Mouse (Mus musculus): ENCODE data around the gene Sp4. TPM values are rescaled to one million over a fixed set of nuclear protein-coding genes. Genes with fewer than 3 reads are reported as not detected.
A peak's percentile ranks its signal among the peaks of the same experiment; 100 is the strongest.

Gene Sp4
- 16.9 and 18.5 TPM in 2 replicates for polyA plus RNA-seq (2014; fragmentation: Nextera tagmentation; extraction: Ambion mirVana)

- peak within 1 kb of the TSS; percentile 64 for H3K4me2 ChIP-seq (ENCODE audit: low read depth, low read length)
- H3K9ac ChIP-seq (replicated peaks; ENCODE audit: low read length), result peak within 1 kb of the TSS; percentile 73
- no peaks in the 10 kb centered on the region for H3K27me3 ChIP-seq (ENCODE audit: control insufficient read depth, insufficient read depth, low read length)
- ATAC-seq (replicated peaks; ENCODE audit: insufficient number of reproducible peaks, low FRiP score, low TSS enrichment, low read depth), result peak; percentile 92
- H3K27ac ChIP-seq (replicated peaks; ENCODE audit: low read depth, low read length), result peak within 1 kb of the TSS; percentile 85
- no peaks in the 10 kb centered on the region for H3K9me3 ChIP-seq (replicated peaks; ENCODE audit: control insufficient read depth, low read length)
- no peaks in the 10 kb centered on the region for H3K36me3 ChIP-seq (replicated peaks; ENCODE audit: control insufficient read depth, insufficient read depth, low read depth, low read length)
- peak within 1 kb of the TSS; percentile 73 for H3K4me3 ChIP-seq (ENCODE audit: low read depth, low read length)
- DNase-seq (ENCODE audit: low spot score), result peak; percentile 95
- H3K4me1 ChIP-seq (ENCODE audit: control insufficient read depth, insufficient read depth, low read length), result peaks cover 5% of the 10 kb centered on the region
- under 1% methylated on average over 29 of the region's 78 CpGs for WGBS
These were observed at the start of gene Sp4 for GRCm38 (mm10) chr12:118301072-118301865. TSS of gene Sp4 (minus strand) at chr12:118301440.

GRCm38 (mm10) chr12:118339107-118339506, 37.9 kb upstream of the Sp4 start:
- Histone ChIP-seq H3K9ac (replicated peaks; ENCODE audit: low read length) (no peak overlapping the region), H3K36me3 (replicated peaks; ENCODE audit: control insufficient read depth, insufficient read depth, low read depth, low read length) (no peaks in the 10 kb centered on the region), H3K4me3 (ENCODE audit: low read depth, low read length) (no peak overlapping the region), H3K27ac (replicated peaks; ENCODE audit: low read depth, low read length) (no peak overlapping the region), H3K4me1 (ENCODE audit: control insufficient read depth, insufficient read depth, low read length) (no peaks in the 10 kb centered on the region), H3K4me2 (ENCODE audit: low read depth, low read length) (no peak overlapping the region), H3K27me3 (ENCODE audit: control insufficient read depth, insufficient read depth, low read length) (no peaks in the 10 kb centered on the region), H3K9me3 (replicated peaks; ENCODE audit: control insufficient read depth, low read length) (no peaks in the 10 kb centered on the region)
- WGBS, result 74% methylated on average over 2 of the region's 2 CpGs
- ATAC-seq (replicated peaks; ENCODE audit: insufficient number of reproducible peaks, low FRiP score, low TSS enrichment, low read depth) (no peak), DNase-seq (ENCODE audit: low spot score) (no peak)

GRCm38 (mm10) chr12:118338243-118338642, 37.0 kb upstream of the Sp4 start:
- Histone ChIP-seq H3K27me3 (ENCODE audit: control insufficient read depth, insufficient read depth, low read length) (no peaks in the 10 kb centered on the region), H3K4me2 (ENCODE audit: low read depth, low read length) (no peak overlapping the region), H3K9ac (replicated peaks; ENCODE audit: low read length) (no peak overlapping the region), H3K27ac (replicated peaks; ENCODE audit: low read depth, low read length) (no peak overlapping the region), H3K9me3 (replicated peaks; ENCODE audit: control insufficient read depth, low read length) (no peaks in the 10 kb centered on the region), H3K4me1 (ENCODE audit: control insufficient read depth, insufficient read depth, low read length) (no peaks in the 10 kb centered on the region), H3K4me3 (ENCODE audit: low read depth, low read length) (no peak overlapping the region), H3K36me3 (replicated peaks; ENCODE audit: control insufficient read depth, insufficient read depth, low read depth, low read length) (no peaks in the 10 kb centered on the region)
- 83% methylated on average over 2 of the region's 2 CpGs for WGBS
- DNase-seq (ENCODE audit: low spot score) (no peak), ATAC-seq (replicated peaks; ENCODE audit: insufficient number of reproducible peaks, low FRiP score, low TSS enrichment, low read depth) (no peak)

GRCm38 (mm10) chr12:118337291-118337690, 36.1 kb upstream of the Sp4 start:
- H3K4me3 ChIP-seq (ENCODE audit: low read depth, low read length), result no peak overlapping the region

GRCm38 (mm10) chr12:118328739-118329249, 27.6 kb upstream of the Sp4 start:
- Histone ChIP-seq H3K27ac (replicated peaks; ENCODE audit: low read depth, low read length) (no peak overlapping the region), H3K9ac (replicated peaks; ENCODE audit: low read length) (no peak overlapping the region), H3K36me3 (replicated peaks; ENCODE audit: control insufficient read depth, insufficient read depth, low read depth, low read length) (no peaks in the 10 kb centered on the region), H3K9me3 (replicated peaks; ENCODE audit: control insufficient read depth, low read length) (no peaks in the 10 kb centered on the region), H3K27me3 (ENCODE audit: control insufficient read depth, insufficient read depth, low read length) (no peaks in the 10 kb centered on the region), H3K4me3 (ENCODE audit: low read depth, low read length) (no peak overlapping the region), H3K4me1 (ENCODE audit: control insufficient read depth, insufficient read depth, low read length) (no peaks in the 10 kb centered on the region), H3K4me2 (ENCODE audit: low read depth, low read length) (no peak overlapping the region)
- 85% methylated on average over 6 of the region's 6 CpGs for WGBS
- no peak for DNase-seq (ENCODE audit: low spot score)
- ATAC-seq (replicated peaks; ENCODE audit: insufficient number of reproducible peaks, low FRiP score, low TSS enrichment, low read depth), result no peak

More at GRCm38 (mm10) chr12:118337291-118337690, 36.1 kb upstream of the Sp4 start:
- no peak for ATAC-seq (replicated peaks; ENCODE audit: insufficient number of reproducible peaks, low FRiP score, low TSS enrichment, low read depth)
- no peaks in the 10 kb centered on the region for H3K4me1 ChIP-seq (ENCODE audit: control insufficient read depth, insufficient read depth, low read length)
- H3K27ac ChIP-seq (replicated peaks; ENCODE audit: low read depth, low read length), result no peak overlapping the region
- no peak overlapping the region for H3K4me2 ChIP-seq (ENCODE audit: low read depth, low read length)
- 93% methylated on average over 3 of the region's 3 CpGs for WGBS
- H3K9me3 ChIP-seq (replicated peaks; ENCODE audit: control insufficient read depth, low read length), result no peaks in the 10 kb centered on the region
- H3K27me3 ChIP-seq (ENCODE audit: control insufficient read depth, insufficient read depth, low read length), result no peaks in the 10 kb centered on the region
- H3K9ac ChIP-seq (replicated peaks; ENCODE audit: low read length), result no peak overlapping the region
- no peaks in the 10 kb centered on the region for H3K36me3 ChIP-seq (replicated peaks; ENCODE audit: control insufficient read depth, insufficient read depth, low read depth, low read length)
- no peak for DNase-seq (ENCODE audit: low spot score)

GRCm38 (mm10) chr12:118327566-118327965, 26.3 kb upstream of the Sp4 start:
- DNase-seq (ENCODE audit: low spot score) (no peak), ATAC-seq (replicated peaks; ENCODE audit: insufficient number of reproducible peaks, low FRiP score, low TSS enrichment, low read depth) (no peak)
- Histone ChIP-seq H3K4me3 (ENCODE audit: low read depth, low read length) (no peak overlapping the region), H3K27ac (replicated peaks; ENCODE audit: low read depth, low read length) (no peak overlapping the region), H3K4me1 (ENCODE audit: control insufficient read depth, insufficient read depth, low read length) (no peaks in the 10 kb centered on the region), H3K36me3 (replicated peaks; ENCODE audit: control insufficient read depth, insufficient read depth, low read depth, low read length) (no peaks in the 10 kb centered on the region), H3K9ac (replicated peaks; ENCODE audit: low read length) (no peak overlapping the region), H3K27me3 (ENCODE audit: control insufficient read depth, insufficient read depth, low read length) (no peaks in the 10 kb centered on the region), H3K9me3 (replicated peaks; ENCODE audit: control insufficient read depth, low read length) (no peaks in the 10 kb centered on the region), H3K4me2 (ENCODE audit: low read depth, low read length) (no peak overlapping the region)
- WGBS, result 88% methylated on average over 2 of the region's 2 CpGs

- no peak overlapping the region for H3K27ac ChIP-seq (replicated peaks; ENCODE audit: low read depth, low read length)
- ATAC-seq (replicated peaks; ENCODE audit: insufficient number of reproducible peaks, low FRiP score, low TSS enrichment, low read depth) (no peak), DNase-seq (ENCODE audit: low spot score) (no peak)
- WGBS, result 90% methylated on average over 2 of the region's 2 CpGs
- no peaks in the 10 kb centered on the region for H3K4me1 ChIP-seq (ENCODE audit: control insufficient read depth, insufficient read depth, low read length)
- no peak overlapping the region for H3K9ac ChIP-seq (replicated peaks; ENCODE audit: low read length)
- H3K36me3 ChIP-seq (replicated peaks; ENCODE audit: control insufficient read depth, insufficient read depth, low read depth, low read length), result no peaks in the 10 kb centered on the region
- H3K27me3 ChIP-seq (ENCODE audit: control insufficient read depth, insufficient read depth, low read length), result no peaks in the 10 kb centered on the region
- no peaks in the 10 kb centered on the region for H3K9me3 ChIP-seq (replicated peaks; ENCODE audit: control insufficient read depth, low read length)
- H3K4me3 ChIP-seq (ENCODE audit: low read depth, low read length), result no peak overlapping the region
- no peak overlapping the region for H3K4me2 ChIP-seq (ENCODE audit: low read depth, low read length)
These were observed 24.9 kb upstream of the Sp4 start for GRCm38 (mm10) chr12:118326161-118326560.

GRCm38 (mm10) chr12:118320076-118320475, 18.8 kb upstream of the Sp4 start:
- ATAC-seq (replicated peaks; ENCODE audit: insufficient number of reproducible peaks, low FRiP score, low TSS enrichment, low read depth) (no peak), DNase-seq (ENCODE audit: low spot score) (no peak)
- H3K27ac ChIP-seq (replicated peaks; ENCODE audit: low read depth, low read length), result no peak overlapping the region
- no peak overlapping the region for H3K4me3 ChIP-seq (ENCODE audit: low read depth, low read length)
- no peaks in the 10 kb centered on the region for H3K27me3 ChIP-seq (ENCODE audit: control insufficient read depth, insufficient read depth, low read length)
- no peak overlapping the region for H3K9ac ChIP-seq (replicated peaks; ENCODE audit: low read length)
- no peaks in the 10 kb centered on the region for H3K4me1 ChIP-seq (ENCODE audit: control insufficient read depth, insufficient read depth, low read length)
- no peaks in the 10 kb centered on the region for H3K9me3 ChIP-seq (replicated peaks; ENCODE audit: control insufficient read depth, low read length)
- no peak overlapping the region for H3K4me2 ChIP-seq (ENCODE audit: low read depth, low read length)
- no peaks in the 10 kb centered on the region for H3K36me3 ChIP-seq (replicated peaks; ENCODE audit: control insufficient read depth, insufficient read depth, low read depth, low read length)

All from embryonic facial prominence, embryonic 11.5 days (tissue).